Mouse (Mus musculus) midbrain, embryonic 11.5 days (tissue): ENCODE measurements around the gene Hoxa13. TPM values are rescaled to one million over a fixed set of nuclear protein-coding genes. Genes with fewer than 3 reads are reported as not detected.

Experiments used
- ATAC-seq: fragments of 200-750 bp; cut with Nextera tagmentation; 2 replicates; pipeline ENCODE4 v1.8.0; 2017; ENCODE audit warnings: moderate TSS enrichment, moderate library complexity; ENCODE audit not compliant: low FRiP score
- DNase-seq: peaks from one replicate; pipeline ENCODE4 v3.0.0; 2015; ENCODE audit warnings: low spot score; ENCODE audit errors: missing footprints
- H3K27ac ChIP-seq: fragments of 300-500 bp; sonication (generic); 2 replicates; pipeline ENCODE4 v1.5.1; 2014; ENCODE audit warnings: low read depth, low read length
- H3K27me3 ChIP-seq: fragments of 300-500 bp; sonication (generic); 2 replicates; pipeline ENCODE4 v1.6.1; 2014; ENCODE audit warnings: mild to moderate bottlenecking, low read length, moderate library complexity, mixed read lengths; ENCODE audit not compliant: control insufficient read depth, insufficient read depth
- H3K36me3 ChIP-seq: fragments of 300-500 bp; sonication (generic); 2 replicates; pipeline ENCODE4 v1.6.1; 2014; ENCODE audit warnings: mild to moderate bottlenecking, low read length, moderate library complexity, mixed read lengths; ENCODE audit not compliant: control insufficient read depth, insufficient read depth
- H3K4me1 ChIP-seq: fragments of 300-500 bp; sonication (generic); 2 replicates; pipeline ENCODE4 v1.6.1; 2014; ENCODE audit warnings: low read length; ENCODE audit not compliant: control insufficient read depth, insufficient read depth
- H3K4me2 ChIP-seq: fragments of 300-500 bp; sonication (generic); 2 replicates; pipeline ENCODE4 v1.6.1; 2014; ENCODE audit warnings: mild to moderate bottlenecking, moderate library complexity
- H3K4me3 ChIP-seq: fragments of 300-500 bp; sonication (generic); 2 replicates; pipeline ENCODE4 v1.5.1; 2014; ENCODE audit warnings: low read depth, low read length
- H3K9ac ChIP-seq: fragments of 300-500 bp; sonication (generic); 2 replicates; pipeline ENCODE4 v1.6.1; 2014; ENCODE audit warnings: low read length
- H3K9me3 ChIP-seq: fragments of 300-500 bp; sonication (generic); 2 replicates; pipeline ENCODE4 v1.6.1; 2016; ENCODE audit warnings: low read length; ENCODE audit not compliant: control insufficient read depth
- WGBS: fragments of 180-500 bp; shearing (Covaris S2); extraction: QIAGEN DNeasy Blood & Tissue Kit; methylation state at CpG from one replicate; pipeline ENCODE4 v1.1.7; 2014; 5-methylcytosine and 5-hydroxymethylcytosine counted together
- polyA plus RNA-seq: library from polyadenylated mRNA; unstranded; fragments of >200 nt; fragmentation: Nextera tagmentation; extraction: Ambion mirVana; gene quantifications from 2 replicates; pipeline ENCODE4 v1.2.1, GENCODE M21; 2014

The Hoxa13 gene
- polyA plus RNA-seq, 1 experiment from 2014 or later, result not detected

DNA sequence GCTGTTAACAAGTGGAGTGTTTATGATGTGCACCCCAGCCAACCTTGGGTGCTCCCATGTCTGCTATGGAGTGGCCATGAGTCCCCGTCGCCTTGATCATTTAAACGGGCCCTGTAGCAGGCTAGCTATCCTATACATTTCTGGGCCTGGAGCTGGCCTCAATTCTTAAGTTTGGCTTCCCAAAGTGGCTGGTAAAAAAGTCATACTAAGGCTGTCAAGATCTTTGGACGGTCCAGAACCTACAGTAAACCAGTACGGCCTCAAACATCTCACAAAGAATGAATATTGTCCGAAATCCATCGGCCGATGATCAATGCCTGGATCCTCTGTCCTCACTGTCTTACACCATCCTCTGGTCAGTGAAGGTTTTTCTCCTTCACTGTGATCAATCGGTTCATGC is 25.4 kb downstream of the Hoxa13 start:
- no peak overlapping the region for H3K9ac ChIP-seq
- H3K4me1 ChIP-seq, result no peaks in the 10 kb centered on the region; the same call in 1 of the 2 replicates
- WGBS, result 26% methylated on average over 9 of the region's 9 CpGs

DNA sequence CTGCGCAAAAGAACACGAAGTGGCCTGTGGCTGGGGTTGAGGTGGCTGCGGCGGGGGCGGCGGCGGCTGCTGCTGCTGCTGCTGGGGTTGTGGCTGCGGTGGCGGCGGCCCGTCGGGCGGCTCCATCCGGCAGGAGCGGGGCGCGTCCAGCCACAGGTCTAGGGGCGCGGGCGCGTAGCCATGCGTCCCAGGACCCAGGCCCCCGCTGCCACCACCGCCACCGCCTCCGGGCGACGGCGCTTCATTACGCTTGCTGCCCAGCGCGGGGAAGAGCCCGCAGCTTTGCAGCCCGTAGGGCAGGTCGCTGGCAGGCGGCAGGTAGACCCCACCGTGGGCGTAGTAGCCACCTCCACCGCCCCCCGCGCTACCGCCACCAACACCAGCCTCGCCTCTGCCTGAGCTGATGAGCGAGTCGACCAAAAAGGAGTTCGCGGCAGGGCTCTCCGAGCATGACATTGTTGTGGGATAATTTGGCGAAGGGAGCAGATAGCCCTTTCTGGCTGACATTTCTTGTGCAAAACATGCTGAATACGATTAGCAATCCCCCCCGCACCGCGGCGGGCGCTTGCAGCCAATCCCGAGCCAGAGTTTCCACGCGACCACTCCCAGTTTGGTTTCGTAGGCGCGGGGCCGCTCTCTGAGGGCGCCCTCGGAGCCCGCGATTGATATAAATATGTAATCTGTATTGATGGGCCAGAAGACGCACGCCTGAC is 26.1 kb downstream of the Hoxa13 start:
- Histone ChIP-seq H3K9ac (no peak overlapping the region), H3K27me3 (peaks cover 95% of the 10 kb centered on the region), H3K36me3 (no peaks in the 10 kb centered on the region), H3K4me2 (no peak overlapping the region), H3K9me3 (no peaks in the 10 kb centered on the region), H3K4me3 (no peak overlapping the region), H3K4me1 (no peaks in the 10 kb centered on the region; the same call in 1 of the 2 replicates), H3K27ac (no peak overlapping the region)
- ATAC-seq (no peak), DNase-seq (no peak)
- 2% methylated on average over 63 of the region's 68 CpGs for WGBS

More for the DNA sequence above, 25.4 kb downstream of the Hoxa13 start:
- ATAC-seq, result no peak
- H3K4me2 ChIP-seq, result no peak overlapping the region
- H3K36me3 ChIP-seq, result no peaks in the 10 kb centered on the region
- no peak overlapping the region for H3K27ac ChIP-seq
- H3K4me3 ChIP-seq, result no peak overlapping the region
- H3K9me3 ChIP-seq, result no peaks in the 10 kb centered on the region
- no peak for DNase-seq
- peaks cover 95% of the 10 kb centered on the region for H3K27me3 ChIP-seq

- DNase-seq (no peak), ATAC-seq (no peak)
- Histone ChIP-seq H3K4me3 (no peak overlapping the region), H3K27me3 (peaks cover 95% of the 10 kb centered on the region), H3K4me1 (no peaks in the 10 kb centered on the region; the same call in 1 of the 2 replicates), H3K27ac (no peak overlapping the region), H3K4me2 (no peak overlapping the region), H3K9ac (no peak overlapping the region), H3K9me3 (no peaks in the 10 kb centered on the region), H3K36me3 (no peaks in the 10 kb centered on the region)
- WGBS, result 1% methylated on average over 69 of the region's 70 CpGs
Observed at GRCm38 (mm10) chr6:52233546-52234427, 26.9 kb downstream of the Hoxa13 start.

GRCm38 (mm10) chr6:52232984-52233545 is 27.6 kb downstream of the Hoxa13 start:
- Histone ChIP-seq H3K4me1 (no peaks in the 10 kb centered on the region; the same call in 1 of the 2 replicates), H3K27ac (no peak overlapping the region), H3K9ac (no peak overlapping the region), H3K36me3 (no peaks in the 10 kb centered on the region), H3K4me2 (no peak overlapping the region), H3K27me3 (peaks cover 94% of the 10 kb centered on the region), H3K4me3 (no peak overlapping the region), H3K9me3 (no peaks in the 10 kb centered on the region)
- peak; percentile 97 for DNase-seq
- ATAC-seq, result no peak
- WGBS, result under 1% methylated on average over 23 of the region's 23 CpGs

GRCm38 (mm10) chr6:52232568-52232965 is 28.1 kb downstream of the Hoxa13 start:
- H3K27ac ChIP-seq, result no peak overlapping the region
- no peaks in the 10 kb centered on the region for H3K36me3 ChIP-seq
- no peak for ATAC-seq
- 1% methylated on average over 18 of the region's 18 CpGs for WGBS
- H3K9me3 ChIP-seq, result no peaks in the 10 kb centered on the region
- H3K4me3 ChIP-seq, result no peak overlapping the region
- no peak overlapping the region for H3K9ac ChIP-seq
- peaks cover 93% of the 10 kb centered on the region for H3K27me3 ChIP-seq
- peak; percentile 97 for DNase-seq
- no peak overlapping the region for H3K4me2 ChIP-seq
- no peaks in the 10 kb centered on the region; the same call in 1 of the 2 replicates for H3K4me1 ChIP-seq

DNA sequence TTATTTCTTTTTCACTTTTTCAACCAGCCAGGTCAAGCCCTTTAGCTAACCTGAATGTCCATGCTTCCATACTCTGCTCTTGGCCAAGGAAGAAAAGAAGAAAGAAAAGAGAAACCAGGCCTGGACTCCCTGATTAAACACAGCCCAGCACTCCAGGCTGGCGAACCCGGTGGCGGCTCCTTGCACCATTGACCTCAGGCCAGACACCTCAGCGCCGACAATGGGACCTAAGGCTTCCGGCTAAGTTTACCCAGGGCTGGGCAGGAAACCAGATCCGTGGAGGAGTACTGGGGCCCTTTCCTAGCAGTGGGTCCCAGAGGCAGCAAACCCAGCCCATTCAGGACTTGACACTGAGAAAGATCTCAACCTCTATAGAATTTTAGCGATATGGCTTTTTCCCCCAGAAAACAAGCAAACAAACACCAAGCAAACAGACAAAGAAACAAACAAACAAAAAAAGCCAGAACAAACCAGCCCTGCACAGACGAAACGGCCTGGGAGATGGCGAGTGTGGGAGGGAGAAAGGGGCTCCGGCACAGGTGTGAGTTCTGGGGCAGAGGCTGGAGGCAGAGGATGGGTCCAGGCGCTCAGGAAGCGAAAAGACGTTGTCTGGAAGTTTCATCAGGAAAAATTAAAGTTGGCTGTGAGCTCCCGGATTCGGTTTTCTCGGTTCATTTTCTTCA is 28.7 kb downstream of the Hoxa13 start:
- DNase-seq, result peak; percentile 96
- no peak for ATAC-seq
- H3K27me3 ChIP-seq, result peaks cover 93% of the 10 kb centered on the region
- H3K36me3 ChIP-seq, result no peaks in the 10 kb centered on the region
- no peak overlapping the region for H3K9ac ChIP-seq
- WGBS, result 1% methylated on average over 18 of the region's 18 CpGs
- H3K4me2 ChIP-seq, result no peak overlapping the region
- no peaks in the 10 kb centered on the region; the same call in 1 of the 2 replicates for H3K4me1 ChIP-seq
- no peak overlapping the region for H3K4me3 ChIP-seq
- no peak overlapping the region for H3K27ac ChIP-seq
- no peaks in the 10 kb centered on the region for H3K9me3 ChIP-seq

- no peaks in the 10 kb centered on the region; the same call in 1 of the 2 replicates for H3K4me1 ChIP-seq
- 1% methylated on average over 27 of the region's 36 CpGs for WGBS
- H3K9ac ChIP-seq, result no peak within 1 kb of the TSS
- no peak within 1 kb of the TSS for H3K27ac ChIP-seq
- no peaks in the 10 kb centered on the region for H3K9me3 ChIP-seq
- ATAC-seq (no peak), DNase-seq (peak; percentile 96)
- H3K27me3 ChIP-seq, result peaks cover 93% of the 10 kb centered on the region
- H3K36me3 ChIP-seq, result no peaks in the 10 kb centered on the region
- no peak within 1 kb of the TSS for H3K4me2 ChIP-seq
- no peak within 1 kb of the TSS for H3K4me3 ChIP-seq
Observed at GRCm38 (mm10) chr6:52230516-52231165, 30.0 kb downstream of the Hoxa13 start, which contains the start of gene Hoxa9. Gene Hoxa9 (minus strand): TSS chr6:52231089.
